ENCODE assay signal across 9 mouse cellular contexts in genomic region chr15:100762649-100763048, GRCm38 (mm10). TPM values are rescaled to one million over a fixed set of nuclear protein-coding genes. Genes with fewer than 3 reads are reported as not detected.
A peak's percentile ranks its signal among the peaks of the same experiment; 100 is the strongest.
DNase-seq lines count a peak whose midpoint lies in the region; ATAC-seq and TF ChIP-seq lines count a peak whose summit lies in the region.
"Had no signal": no experiment of that assay in that cellular context is flagged by ENCODE, and none has a peak within 500 bp of the region (broad histone marks: within the 10 kb centered on the region; RNA-seq: fewer than 3 reads in every experiment).

No protein-coding gene starts in this region.

- H3K4me1 ChIP-seq in forebrain, embryonic 13.5 days, result peaks cover 20% of the 10 kb centered on the region
- H3K4me1 ChIP-seq in limb, embryonic 15.5 days, result peaks cover 17% of the 10 kb centered on the region

- H3K27me3 ChIP-seq in C2C12 (ENCODE audit: control insufficient read depth, insufficient read depth, insufficient read length), result no peaks in the 10 kb centered on the region
- H3K27me3 ChIP-seq in forebrain, embryonic 13.5 days, result no peaks in the 10 kb centered on the region
- peaks cover 16% of the 10 kb centered on the region; the same call in 1 of the 2 replicates for H3K27me3 ChIP-seq in limb, embryonic 15.5 days

- peaks cover 19% of the 10 kb centered on the region for H3K79me2 ChIP-seq in C2C12 (ENCODE audit: control insufficient read depth, insufficient read depth)

- H3K9me3 ChIP-seq in forebrain, embryonic 13.5 days (replicated peaks), result no peaks in the 10 kb centered on the region
- no peaks in the 10 kb centered on the region; the same call in 1 of the 2 replicates for H3K9me3 ChIP-seq in limb, embryonic 15.5 days

- no peak for ATAC-seq in forebrain, embryonic 13.5 days
- no peak for ATAC-seq in limb, embryonic 15.5 days (ENCODE audit: insufficient number of reproducible peaks, low FRiP score, low TSS enrichment, low read depth)

- TF ChIP-seq CTCF in gastrocnemius, adult 2 months (IDR thresholded peaks at IDR 0.05), result no peak
- no peak for TF ChIP-seq CTCF in C2C12 (IDR thresholded peaks at IDR 0.05; ENCODE audit: control insufficient read depth, insufficient read depth, insufficient read length)

- peaks cover 2% of the 10 kb centered on the region for H3K79me3 ChIP-seq in C2C12 (ENCODE audit: low read depth)

- intact Hi-C loops in gastrocnemius, adult 2 months (cut with DNase I), result no loop called here

- no peak overlapping the region for H3K27ac ChIP-seq in gastrocnemius, adult 2 months
- no peak overlapping the region for H3K27ac ChIP-seq in forebrain, embryonic 13.5 days
- H3K27ac ChIP-seq in limb, embryonic 15.5 days, result no peak overlapping the region
- H3K27ac ChIP-seq: macrophage had no signal

- peak overlapping the region; percentile 77 for H3K4me3 ChIP-seq in gastrocnemius, adult 2 months
- peak overlapping the region; percentile 44 for H3K4me3 ChIP-seq in C2C12 (ENCODE audit: insufficient read depth, poor library complexity, severe bottlenecking)
- H3K4me3 ChIP-seq in forebrain, embryonic 13.5 days, result peak overlapping the region; percentile 80
- peak overlapping the region; percentile 54 for H3K4me3 ChIP-seq in limb, embryonic 15.5 days

- H3K9ac ChIP-seq in forebrain, embryonic 13.5 days, result peak overlapping the region; percentile 84
- no peak overlapping the region for H3K9ac ChIP-seq in limb, embryonic 15.5 days

- H3K4me2 ChIP-seq in forebrain, embryonic 13.5 days, result peak overlapping the region; percentile 75
- H3K4me2 ChIP-seq in limb, embryonic 15.5 days, result no peak overlapping the region

- WGBS in forebrain, embryonic 13.5 days, result 41% methylated on average over 8 of the region's 8 CpGs
- WGBS in limb, embryonic 15.5 days, result 24% methylated on average over 8 of the region's 8 CpGs

- no peak for DNase-seq in gastrocnemius, adult 2 months
- DNase-seq in gastrocnemius, postnatal 25 days, result no peak
- no peak for DNase-seq in c-Kit-positive CD71-positive TER-119-positive erythroid progenitor cells, embryonic 14.5 days (ENCODE audit: low spot score)
- DNase-seq in kidney, adult 11 months, result no peak
- no peak for DNase-seq in thymus, postnatal 36 days

- H3ac ChIP-seq in C2C12 (ENCODE audit: control insufficient read depth, insufficient read length, low read depth), result peak overlapping the region; percentile 35

- peaks cover 8% of the 10 kb centered on the region for H3K36me3 ChIP-seq in C2C12 (ENCODE audit: control insufficient read depth, insufficient read depth)
- 0 out of 2 replicates have a peak, but pooled peaks cover 13% of the 10 kb centered on the region for H3K36me3 ChIP-seq in forebrain, embryonic 13.5 days (ENCODE audit: poor library complexity, severe bottlenecking)
- H3K36me3 ChIP-seq in limb, embryonic 15.5 days, result no peaks in the 10 kb centered on the region

TF ChIP-seq in C2C12, 6 proteins besides CTCF, POLR2A, EP300 and RAD21:
- TF ChIP-seq CEBPB (IDR thresholded peaks at IDR 0.05; ENCODE audit: low read depth) (no peak), MAX (IDR thresholded peaks at IDR 0.05) (no peak), MYOG (IDR thresholded peaks at IDR 0.05; ENCODE audit: control insufficient read depth, extremely low read depth, insufficient read length) (no peak), USF1 (IDR thresholded peaks at IDR 0.05; ENCODE audit: low read depth) (no peak), FOSL1 (IDR thresholded peaks at IDR 0.05; ENCODE audit: insufficient read depth, low read length, poor library complexity, severe bottlenecking) (no peak), MYOD1 (IDR thresholded peaks at IDR 0.05; ENCODE audit: control insufficient read depth, insufficient read length, low read depth) (no peak)
TF ChIP-seq in C2C12: peak in this region for 0.

RNA-seq across cellular contexts. Expression of gene Slc4a8, which starts 1.1 kb away (rescaled TPM):
- total RNA-seq in gastrocnemius, adult 2 months (2021), result 1 to 10 TPM; 1.5 to 1.9 TPM
- total RNA-seq in gastrocnemius, postnatal 25 days (2021), result 1 to 10 TPM; 1.6 to 1.7 TPM
- 11.9 TPM for polyA plus RNA-seq in C2C12 (2012; fragmentation: generic; extraction: Trizol)
- polyA plus RNA-seq in forebrain, embryonic 13.5 days (2015; fragmentation: Nextera tagmentation; extraction: Ambion mirVana), result 17.1 and 19.5 TPM in 2 replicates
- polyA plus RNA-seq in limb, embryonic 15.5 days (2015; fragmentation: Nextera tagmentation; extraction: Ambion mirVana), result 3.2 and 3.7 TPM in 2 replicates

RNA-seq across cellular contexts. Expression of gene Galnt6, which starts 33.5 kb away (rescaled TPM):
- total RNA-seq in gastrocnemius, adult 2 months (2021), result under 1 TPM; 0.10 to 0.14 TPM
- under 1 TPM; 0.08 to 0.13 TPM for total RNA-seq in gastrocnemius, postnatal 25 days (2021)
- 0.29 TPM for polyA plus RNA-seq in C2C12 (2012; fragmentation: generic; extraction: Trizol)
- 0.06 and 0.10 TPM in 2 replicates for polyA plus RNA-seq in forebrain, embryonic 13.5 days (2015; fragmentation: Nextera tagmentation; extraction: Ambion mirVana)
- 6.3 and 7.3 TPM in 2 replicates for polyA plus RNA-seq in limb, embryonic 15.5 days (2015; fragmentation: Nextera tagmentation; extraction: Ambion mirVana)
